Mouse (Mus musculus) forebrain, postnatal 0 days (tissue): ENCODE results near the gene Fhit. TPM values are rescaled to one million over a fixed set of nuclear protein-coding genes. Genes with fewer than 3 reads are reported as not detected.
"Not testable (repeated sequence)": the region's sequence is repeated elsewhere in the genome, so short reads cannot be mapped to it uniquely, and the experiment has no call there.

Source experiments
- ATAC-seq: fragments of 200-750 bp; cut with Nextera tagmentation; 2 replicates; pipeline ENCODE4 v1.8.0; 2017; ENCODE audit warnings: mild to moderate bottlenecking, moderate library complexity
- DNase-seq: peaks from one replicate; pipeline ENCODE4 v3.0.0-alpha.2; 2015
- H3K27ac ChIP-seq: fragments of 300-500 bp; sonication (generic); 2 replicates; pipeline ENCODE4 v1.5.1; 2014; ENCODE audit warnings: low read depth, mild to moderate bottlenecking, antibody characterized with exemption, low read length, moderate library complexity, mixed read lengths
- H3K27me3 ChIP-seq: fragments of 300-500 bp; sonication (generic); 2 replicates; pipeline ENCODE4 v1.6.1; 2014; ENCODE audit warnings: mild to moderate bottlenecking, low read length, mixed read lengths; ENCODE audit not compliant: insufficient read depth
- H3K36me3 ChIP-seq: fragments of 300-500 bp; sonication (generic); 2 replicates; pipeline ENCODE4 v1.6.1; 2014; ENCODE audit warnings: mild to moderate bottlenecking, moderate library complexity; ENCODE audit not compliant: insufficient read depth
- H3K4me1 ChIP-seq: fragments of 300-500 bp; sonication (generic); 2 replicates; pipeline ENCODE4 v1.6.1; 2014; ENCODE audit warnings: antibody characterized with exemption; ENCODE audit not compliant: insufficient read depth
- H3K4me2 ChIP-seq: fragments of 300-500 bp; sonication (generic); 2 replicates; pipeline ENCODE4 v1.6.1; 2014; ENCODE audit warnings: low read depth, mild to moderate bottlenecking, moderate library complexity
- H3K4me3 ChIP-seq: fragments of 300-500 bp; sonication (generic); 2 replicates; pipeline ENCODE4 v1.5.1; 2014; ENCODE audit warnings: low read depth, low read length, mixed read lengths
- H3K9ac ChIP-seq: fragments of 300-500 bp; sonication (generic); 2 replicates; pipeline ENCODE4 v1.6.1; 2014; ENCODE audit warnings: mild to moderate bottlenecking
- H3K9me3 ChIP-seq: fragments of 300-500 bp; sonication (generic); 2 replicates; pipeline ENCODE4 v1.6.1; 2016; ENCODE audit warnings: low read length
- CTCF ChIP-seq: sonication (generic); IDR thresholded peaks from 2 replicates; pipeline ENCODE4 v1.5.1; 2016; ENCODE audit warnings: antibody characterized with exemption, control low read depth, low read depth
- WGBS: fragments of 180-500 bp; shearing (Covaris S2); extraction: QIAGEN DNeasy Blood & Tissue Kit; methylation state at CpG from one replicate; pipeline ENCODE4 v1.1.7; 2014; 5-methylcytosine and 5-hydroxymethylcytosine counted together
- polyA plus RNA-seq: library from polyadenylated mRNA; unstranded; fragments of >200 nt; fragmentation: Nextera tagmentation; extraction: Ambion mirVana; gene quantifications from 2 replicates; pipeline ENCODE4 v1.2.1, GENCODE M21; 2015
- total RNA-seq: library from RNA; depleted of rRNA; stranded (reverse); fragments of >200 nt; gene quantifications from 2 replicates; pipeline ENCODE4 v1.2.3, GENCODE M21; 2014

The Fhit gene
- total and polyA plus RNA-seq, 2 experiments from 2014 or later = 8.0 to 8.9 TPM

- peak; percentile 42 for ATAC-seq
- no peaks in the 10 kb centered on the region for H3K4me1 ChIP-seq
- WGBS = 23% methylated on average over 5 of the region's 5 CpGs
- H3K4me3 ChIP-seq = no peak overlapping the region
- H3K36me3 ChIP-seq = no peaks in the 10 kb centered on the region
- peak; percentile 12 for DNase-seq
- no peak overlapping the region for H3K4me2 ChIP-seq
- TF ChIP-seq CTCF = no peak
- no peaks in the 10 kb centered on the region for H3K27me3 ChIP-seq
- H3K27ac ChIP-seq = no peak overlapping the region
- H3K9me3 ChIP-seq = no peaks in the 10 kb centered on the region
- no peak overlapping the region for H3K9ac ChIP-seq
Observed at GRCm38 (mm10) chr14:11083462-11083861, 78.4 kb downstream of the Fhit start.

- Histone ChIP-seq H3K27ac (no peak overlapping the region), H3K4me1 (no peaks in the 10 kb centered on the region), H3K27me3 (no peaks in the 10 kb centered on the region), H3K4me3 (no peak overlapping the region), H3K9ac (no peak overlapping the region), H3K9me3 (no peaks in the 10 kb centered on the region), H3K36me3 (no peaks in the 10 kb centered on the region), H3K4me2 (no peak overlapping the region)
- ATAC-seq = no peak
- no peak for DNase-seq
- WGBS = 54% methylated on average over 2 of the region's 2 CpGs
- no peak for TF ChIP-seq CTCF
Observed at GRCm38 (mm10) chr14:11063594-11063993, 98.2 kb downstream of the Fhit start.

GRCm38 (mm10) chr14:11060221-11060620 is 101.6 kb downstream of the Fhit start:
- no peaks in the 10 kb centered on the region for H3K9me3 ChIP-seq
- no peak overlapping the region for H3K9ac ChIP-seq
- no peaks in the 10 kb centered on the region for H3K27me3 ChIP-seq
- H3K27ac ChIP-seq = no peak overlapping the region
- no peaks in the 10 kb centered on the region for H3K36me3 ChIP-seq
- H3K4me2 ChIP-seq = no peak overlapping the region
- no peak for TF ChIP-seq CTCF
- DNase-seq (no peak), ATAC-seq (no peak)
- H3K4me1 ChIP-seq = no peaks in the 10 kb centered on the region
- H3K4me3 ChIP-seq = no peak overlapping the region

- H3K9me3 ChIP-seq, H3K27ac ChIP-seq, H3K36me3 ChIP-seq, ATAC-seq, H3K4me2 ChIP-seq, H3K4me1 ChIP-seq, H3K27me3 ChIP-seq, H3K9ac ChIP-seq, DNase-seq, H3K4me3 ChIP-seq: not testable (repeated sequence)
- WGBS = 48% methylated on average over 8 of the region's 8 CpGs
Observed at GRCm38 (mm10) chr14:11039503-11040300, 122.1 kb downstream of the Fhit start.

- H3K9ac ChIP-seq = no peak overlapping the region
- TF ChIP-seq CTCF = no peak
- no peak overlapping the region for H3K4me2 ChIP-seq
- ATAC-seq (no peak), DNase-seq (no peak)
- WGBS = 18% methylated on average over 3 of the region's 3 CpGs
- no peaks in the 10 kb centered on the region for H3K4me1 ChIP-seq
- no peaks in the 10 kb centered on the region for H3K27me3 ChIP-seq
- H3K4me3 ChIP-seq = no peak overlapping the region
- no peak overlapping the region for H3K27ac ChIP-seq
- no peaks in the 10 kb centered on the region for H3K36me3 ChIP-seq
- H3K9me3 ChIP-seq = no peaks in the 10 kb centered on the region
Observed at GRCm38 (mm10) chr14:11021391-11021790, 140.4 kb downstream of the Fhit start.

- no peak overlapping the region for H3K4me2 ChIP-seq
- no peak overlapping the region for H3K4me3 ChIP-seq
- peak; percentile 56 for ATAC-seq
- no peak overlapping the region for H3K9ac ChIP-seq
- WGBS = 82% methylated on average over 3 of the region's 3 CpGs
- no peak overlapping the region for H3K27ac ChIP-seq
- peak; percentile 17 for DNase-seq
- H3K27me3 ChIP-seq = no peaks in the 10 kb centered on the region
- H3K9me3 ChIP-seq = no peaks in the 10 kb centered on the region
- no peak for TF ChIP-seq CTCF
- no peaks in the 10 kb centered on the region for H3K36me3 ChIP-seq
- H3K4me1 ChIP-seq = no peaks in the 10 kb centered on the region
Observed at GRCm38 (mm10) chr14:10978651-10979050, 183.2 kb downstream of the Fhit start.

- Histone ChIP-seq H3K9ac (no peak overlapping the region), H3K9me3 (no peaks in the 10 kb centered on the region), H3K27me3 (no peaks in the 10 kb centered on the region), H3K4me3 (no peak overlapping the region), H3K4me1 (no peaks in the 10 kb centered on the region), H3K36me3 (no peaks in the 10 kb centered on the region), H3K4me2 (no peak overlapping the region), H3K27ac (no peak overlapping the region)
- ATAC-seq (no peak), DNase-seq (no peak)
- no peak for TF ChIP-seq CTCF
- 95% methylated on average over 1 of the region's 1 CpGs for WGBS
Observed at GRCm38 (mm10) chr14:10941647-10942046, 220.2 kb downstream of the Fhit start.
